7 mouse cellular contexts compared by ENCODE assay signal in the genomic region with DNA sequence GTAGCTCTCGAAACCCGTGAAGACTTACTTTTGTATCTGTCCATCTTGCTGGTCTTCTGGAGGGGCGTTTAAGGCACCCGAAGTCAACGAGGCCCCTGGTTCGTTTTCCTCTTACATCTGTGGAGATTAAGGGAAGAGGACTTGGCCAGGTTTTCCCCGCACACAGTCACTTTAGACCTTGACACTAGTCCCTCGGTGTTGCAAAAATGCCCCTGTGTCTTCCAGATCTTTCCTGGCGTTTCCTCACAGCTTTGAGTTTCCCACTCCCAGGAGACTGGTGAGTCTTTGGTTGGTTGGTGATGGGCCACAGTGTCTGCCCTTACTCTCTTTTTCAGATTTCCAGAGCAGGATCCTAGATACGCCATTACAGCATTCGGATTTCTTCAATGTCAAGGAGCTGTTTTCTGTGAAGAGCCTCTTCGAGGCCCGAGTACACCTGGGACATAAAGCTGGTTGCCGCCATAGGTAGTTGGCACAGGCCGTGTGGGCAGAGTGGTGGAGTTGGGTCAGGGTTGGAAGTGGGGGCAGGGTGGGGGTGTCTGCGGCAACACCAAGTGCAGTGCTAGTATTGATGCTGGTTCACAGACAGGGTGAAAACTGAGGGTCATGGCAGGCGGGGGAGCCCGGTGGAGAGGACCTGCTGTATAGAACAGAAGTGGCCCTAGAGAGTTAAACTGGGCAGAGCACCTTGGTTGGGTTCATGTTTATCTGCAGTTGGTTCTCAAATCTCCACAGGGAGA. TPM values are rescaled to one million over a fixed set of nuclear protein-coding genes. Genes with fewer than 3 reads are reported as not detected.
DNase-seq lines count a peak whose midpoint lies in the region; ATAC-seq lines count a peak whose summit lies in the region.

No protein-coding gene starts in this region.

- no peak for ATAC-seq in lung, embryonic 16.5 days (ENCODE audit: low read depth)
- ATAC-seq in embryonic facial prominence, embryonic 12.5 days (ENCODE audit: insufficient number of reproducible peaks, insufficient read depth, low FRiP score, low TSS enrichment) = no peak
- no peak for ATAC-seq in hindbrain, embryonic 16.5 days
- ATAC-seq in neural tube, embryonic 12.5 days (ENCODE audit: low FRiP score, low read depth) = no peak

- no peak for DNase-seq in lung, postnatal 14 days
- no peak for DNase-seq in ovary, postnatal 36 days (ENCODE audit: low spot score)
- no peak for DNase-seq in left cerebral cortex, postnatal 14 days (ENCODE audit: low spot score in 2 of 2)

- peaks cover 37% of the 10 kb centered on the region for H3K36me3 ChIP-seq in lung, embryonic 16.5 days (ENCODE audit: control insufficient read depth, insufficient read depth, low read length)
- peaks cover 42% of the 10 kb centered on the region for H3K36me3 ChIP-seq in embryonic facial prominence, embryonic 12.5 days
- peaks cover 29% of the 10 kb centered on the region for H3K36me3 ChIP-seq in hindbrain, embryonic 16.5 days (ENCODE audit: control insufficient read depth, insufficient read depth, low read length)
- H3K36me3 ChIP-seq in neural tube, embryonic 12.5 days = peaks cover 40% of the 10 kb centered on the region

- H3K27me3 ChIP-seq in lung, embryonic 16.5 days (ENCODE audit: control insufficient read depth, insufficient read depth, low read depth, low read length) = peaks cover 4% of the 10 kb centered on the region; the same call in 1 of the 2 replicates
- H3K27me3 ChIP-seq in embryonic facial prominence, embryonic 12.5 days = peaks cover 10% of the 10 kb centered on the region; the same call in 1 of the 2 replicates
- no peaks in the 10 kb centered on the region for H3K27me3 ChIP-seq in hindbrain, embryonic 16.5 days (replicated peaks; ENCODE audit: control insufficient read depth, insufficient read depth, low read length)
- peaks cover 4% of the 10 kb centered on the region; the same call in 1 of the 2 replicates for H3K27me3 ChIP-seq in neural tube, embryonic 12.5 days (replicated peaks)

- H3K4me1 ChIP-seq in lung, embryonic 16.5 days (replicated peaks; ENCODE audit: control insufficient read depth, insufficient read depth, low read length) = peaks cover 11% of the 10 kb centered on the region
- peaks cover 17% of the 10 kb centered on the region for H3K4me1 ChIP-seq in embryonic facial prominence, embryonic 12.5 days
- peaks cover 14% of the 10 kb centered on the region for H3K4me1 ChIP-seq in hindbrain, embryonic 16.5 days (ENCODE audit: control insufficient read depth, insufficient read depth, low read depth, low read length)
- peaks cover 22% of the 10 kb centered on the region for H3K4me1 ChIP-seq in neural tube, embryonic 12.5 days

- H3K4me3 ChIP-seq in lung, embryonic 16.5 days (ENCODE audit: low read length) = peak overlapping the region; percentile 78
- peak overlapping the region; percentile 98 for H3K4me3 ChIP-seq in embryonic facial prominence, embryonic 12.5 days
- peak overlapping the region; percentile 98 for H3K4me3 ChIP-seq in hindbrain, embryonic 16.5 days (ENCODE audit: low read length)
- peak overlapping the region; percentile 94 for H3K4me3 ChIP-seq in neural tube, embryonic 12.5 days

- intact Hi-C loops in left cerebral cortex, postnatal 14 days (cut with DNase I) = no loop called here

- H3K9ac ChIP-seq in lung, embryonic 16.5 days (ENCODE audit: low read length) = peak overlapping the region; percentile 94
- peak overlapping the region; percentile 95 for H3K9ac ChIP-seq in embryonic facial prominence, embryonic 12.5 days
- H3K9ac ChIP-seq in hindbrain, embryonic 16.5 days (ENCODE audit: low read depth, low read length) = peak overlapping the region; percentile 93
- H3K9ac ChIP-seq in neural tube, embryonic 12.5 days = peak overlapping the region; percentile 94

- 0 out of 2 replicates have a peak, but pooled peaks cover 7% of the 10 kb centered on the region for H3K9me3 ChIP-seq in lung, embryonic 16.5 days (ENCODE audit: control insufficient read depth, low read length)
- 0 out of 2 replicates have a peak, but pooled peaks cover 6% of the 10 kb centered on the region for H3K9me3 ChIP-seq in embryonic facial prominence, embryonic 12.5 days
- peaks cover 6% of the 10 kb centered on the region for H3K9me3 ChIP-seq in hindbrain, embryonic 16.5 days (ENCODE audit: control insufficient read depth, low read length)
- no peaks in the 10 kb centered on the region; the same call in 1 of the 2 replicates for H3K9me3 ChIP-seq in neural tube, embryonic 12.5 days

- peak overlapping the region; percentile 88 for H3K4me2 ChIP-seq in lung, embryonic 16.5 days (ENCODE audit: low read depth, low read length)
- peak overlapping the region; percentile 93 for H3K4me2 ChIP-seq in embryonic facial prominence, embryonic 12.5 days (replicated peaks)
- peak overlapping the region; percentile 91 for H3K4me2 ChIP-seq in hindbrain, embryonic 16.5 days (ENCODE audit: low read length)
- H3K4me2 ChIP-seq in neural tube, embryonic 12.5 days (replicated peaks) = peak overlapping the region; percentile 85

- 52% methylated on average over 18 of the region's 18 CpGs for WGBS in lung, embryonic 16.5 days
- WGBS in embryonic facial prominence, embryonic 12.5 days = 53% methylated on average over 18 of the region's 18 CpGs
- 57% methylated on average over 18 of the region's 18 CpGs for WGBS in hindbrain, embryonic 16.5 days
- 58% methylated on average over 18 of the region's 18 CpGs for WGBS in neural tube, embryonic 12.5 days

- no peak overlapping the region for H3K27ac ChIP-seq in lung, embryonic 16.5 days (ENCODE audit: low read length)
- no peak overlapping the region for H3K27ac ChIP-seq in embryonic facial prominence, embryonic 12.5 days
- H3K27ac ChIP-seq in hindbrain, embryonic 16.5 days (ENCODE audit: low read depth, low read length) = no peak overlapping the region
- H3K27ac ChIP-seq in neural tube, embryonic 12.5 days = no peak overlapping the region

RNA-seq across cellular contexts. Expression of a gene that starts 0.8 kb away (rescaled TPM):
- 49.9 and 52.7 TPM in 2 replicates for polyA plus RNA-seq in lung, embryonic 16.5 days (2015; fragmentation: Nextera tagmentation; extraction: Ambion mirVana)
- polyA plus RNA-seq in embryonic facial prominence, embryonic 12.5 days (2016; fragmentation: Nextera tagmentation; extraction: Ambion mirVana) = 57.5 and 61.8 TPM in 2 replicates
- 48.2 and 51.4 TPM in 2 replicates for polyA plus RNA-seq in hindbrain, embryonic 16.5 days (2015; fragmentation: Nextera tagmentation; extraction: Ambion mirVana)
- 54.3 and 56.2 TPM in 2 replicates for polyA plus RNA-seq in neural tube, embryonic 12.5 days (2016; fragmentation: Nextera tagmentation; extraction: Ambion mirVana)
- 10 to 100 TPM; 39.1 to 42.8 TPM for total RNA-seq in left cerebral cortex, postnatal 14 days (2021)

RNA-seq across cellular contexts. Expression of a gene that starts 2.5 kb away (rescaled TPM):
- polyA plus RNA-seq in lung, embryonic 16.5 days (2015; fragmentation: Nextera tagmentation; extraction: Ambion mirVana) = 4.6 and 5.1 TPM in 2 replicates
- 0.69 and 1.2 TPM in 2 replicates for polyA plus RNA-seq in embryonic facial prominence, embryonic 12.5 days (2016; fragmentation: Nextera tagmentation; extraction: Ambion mirVana)
- polyA plus RNA-seq in hindbrain, embryonic 16.5 days (2015; fragmentation: Nextera tagmentation; extraction: Ambion mirVana) = 3.0 and 4.5 TPM in 2 replicates
- polyA plus RNA-seq in neural tube, embryonic 12.5 days (2016; fragmentation: Nextera tagmentation; extraction: Ambion mirVana) = 0.68 and 1.5 TPM in 2 replicates
- total RNA-seq in left cerebral cortex, postnatal 14 days (2021) = 1 to 10 TPM; 4.9 to 6.2 TPM

RNA-seq across cellular contexts. Expression of a gene that starts 22.1 kb away (rescaled TPM):
- 6.3 and 6.5 TPM in 2 replicates for polyA plus RNA-seq in lung, embryonic 16.5 days (2015; fragmentation: Nextera tagmentation; extraction: Ambion mirVana)
- polyA plus RNA-seq in embryonic facial prominence, embryonic 12.5 days (2016; fragmentation: Nextera tagmentation; extraction: Ambion mirVana) = 7.2 TPM in 2 replicates
- polyA plus RNA-seq in hindbrain, embryonic 16.5 days (2015; fragmentation: Nextera tagmentation; extraction: Ambion mirVana) = 14.5 and 17.4 TPM in 2 replicates
- polyA plus RNA-seq in neural tube, embryonic 12.5 days (2016; fragmentation: Nextera tagmentation; extraction: Ambion mirVana) = 7.9 and 8.7 TPM in 2 replicates
- total RNA-seq in left cerebral cortex, postnatal 14 days (2021) = 10 to 100 TPM; 23.8 to 24.6 TPM

RNA-seq across cellular contexts. Expression of a gene that starts 28.0 kb away (rescaled TPM):
- 1.1 and 1.5 TPM in 2 replicates for polyA plus RNA-seq in lung, embryonic 16.5 days (2015; fragmentation: Nextera tagmentation; extraction: Ambion mirVana)
- 0.36 TPM in 1 of 2 replicates, not detected in the other for polyA plus RNA-seq in embryonic facial prominence, embryonic 12.5 days (2016; fragmentation: Nextera tagmentation; extraction: Ambion mirVana)
- 1.7 and 2.0 TPM in 2 replicates for polyA plus RNA-seq in hindbrain, embryonic 16.5 days (2015; fragmentation: Nextera tagmentation; extraction: Ambion mirVana)
- 0.80 and 0.81 TPM in 2 replicates for polyA plus RNA-seq in neural tube, embryonic 12.5 days (2016; fragmentation: Nextera tagmentation; extraction: Ambion mirVana)
- 1 to 10 TPM; 1.6 to 2.5 TPM for total RNA-seq in left cerebral cortex, postnatal 14 days (2021)

RNA-seq across cellular contexts. Expression of a gene that starts 37.2 kb away (rescaled TPM):
- 3.4 and 3.7 TPM in 2 replicates for polyA plus RNA-seq in lung, embryonic 16.5 days (2015; fragmentation: Nextera tagmentation; extraction: Ambion mirVana)
- polyA plus RNA-seq in embryonic facial prominence, embryonic 12.5 days (2016; fragmentation: Nextera tagmentation; extraction: Ambion mirVana) = 0.87 TPM in 1 of 2 replicates, not detected in the other
- polyA plus RNA-seq in hindbrain, embryonic 16.5 days (2015; fragmentation: Nextera tagmentation; extraction: Ambion mirVana) = 2.5 and 2.6 TPM in 2 replicates
- 2.4 and 3.5 TPM in 2 replicates for polyA plus RNA-seq in neural tube, embryonic 12.5 days (2016; fragmentation: Nextera tagmentation; extraction: Ambion mirVana)
- total RNA-seq in left cerebral cortex, postnatal 14 days (2021) = 1 to 10 TPM; 1.1 to 1.5 TPM
